Mouse (Mus musculus): ENCODE results near the gene Eloa. TPM values are rescaled to one million over a fixed set of nuclear protein-coding genes. Genes with fewer than 3 reads are reported as not detected.
"Not testable (repeated sequence)": the region's sequence is repeated elsewhere in the genome, so short reads cannot be mapped to it uniquely, and the experiment has no call there.

The Eloa gene
- polyA plus RNA-seq, 1 experiment from 2014 or later, result 25.0 TPM

DNA sequence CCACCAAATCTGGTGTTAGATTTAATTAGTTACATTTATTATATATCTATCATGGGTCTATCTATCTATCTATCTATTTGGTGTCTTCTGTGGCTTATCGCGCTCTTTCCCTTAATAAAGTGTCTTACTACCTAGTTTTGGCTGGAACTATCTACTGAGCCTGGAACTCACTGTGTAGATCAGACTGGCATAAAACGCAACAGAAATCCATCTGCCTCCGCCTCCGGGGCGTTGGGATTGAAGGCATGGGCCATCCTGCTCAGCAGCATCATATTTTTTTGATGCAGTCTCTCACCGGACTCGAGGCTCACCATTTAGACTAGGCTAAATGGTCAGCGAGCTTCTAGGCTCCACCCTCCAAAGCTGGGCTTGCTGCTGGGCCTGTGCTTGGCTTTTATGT is 33.8 kb downstream of the Eloa start:
- Histone ChIP-seq H3K27ac (ENCODE audit: low read depth, low read length) (peak overlapping the region; percentile 92), H3K4me2 (ENCODE audit: low read length) (peak overlapping the region; percentile 94)
- no peak for ATAC-seq

DNA sequence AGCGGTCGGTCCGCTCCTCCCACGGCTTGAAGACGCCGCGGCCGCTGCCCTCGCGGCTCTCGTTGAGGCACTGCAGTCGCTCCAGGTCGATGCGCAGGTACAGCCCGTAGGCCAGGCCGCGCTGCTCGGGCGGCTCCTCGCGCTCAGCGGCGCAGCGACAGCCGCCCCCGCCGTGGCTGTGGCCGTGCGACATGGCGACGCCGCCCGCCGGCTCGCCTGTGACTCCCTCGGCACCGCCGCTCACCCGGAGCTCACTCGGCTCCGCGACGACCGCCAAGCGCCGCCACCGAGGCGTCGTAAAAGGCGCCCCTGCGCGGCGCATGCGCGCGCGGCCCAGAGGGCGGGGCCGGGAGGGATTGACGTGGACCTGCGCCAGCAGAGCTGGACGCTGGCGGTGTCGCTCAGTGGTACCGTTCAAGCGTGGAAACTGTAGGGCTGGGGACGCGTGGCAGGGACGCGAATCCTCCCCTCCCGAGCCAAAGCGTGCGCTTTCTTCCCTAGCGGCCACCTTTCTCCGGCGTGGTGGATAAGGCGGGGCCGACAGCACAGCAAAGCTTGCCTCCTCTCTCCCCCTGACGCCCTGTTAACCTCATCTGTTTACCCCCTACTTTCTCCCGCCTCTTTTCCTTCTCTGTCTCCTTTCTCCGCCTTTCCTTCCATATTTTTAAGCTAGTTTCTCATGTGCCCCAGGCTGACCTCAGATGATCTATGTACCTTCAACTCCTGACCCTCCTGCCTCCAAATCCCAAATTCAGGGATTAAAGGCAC is 34.4 kb downstream of the Eloa start, which contains the start of gene Pithd1:
Gene Pithd1, minus strand, starts transcription at position 322 of the 768 bp plus-strand sequence.
- peaks cover 12% of the 10 kb centered on the region for H3K4me1 ChIP-seq (ENCODE audit: control insufficient read depth, insufficient read depth, low read depth, low read length)
- peak within 1 kb of the TSS; percentile 95 for H3K4me3 ChIP-seq (ENCODE audit: low read length)
- H3K36me3 ChIP-seq (ENCODE audit: control insufficient read depth, insufficient read depth, low read length), result peaks cover 13% of the 10 kb centered on the region
- peak; percentile 93 for ATAC-seq
- peak within 1 kb of the TSS; percentile 94 for H3K4me2 ChIP-seq (ENCODE audit: low read length)
- peak within 1 kb of the TSS; percentile 97 for H3K9ac ChIP-seq (ENCODE audit: low read depth, low read length)
- H3K9me3 ChIP-seq (ENCODE audit: control insufficient read depth, low read length), result no peaks in the 10 kb centered on the region
- under 1% methylated on average over 79 of the region's 81 CpGs for whole genome bisulfite sequencing
- H3K27ac ChIP-seq (ENCODE audit: low read depth, low read length), result peak within 1 kb of the TSS; percentile 92
- no peaks in the 10 kb centered on the region for H3K27me3 ChIP-seq (replicated peaks; ENCODE audit: control insufficient read depth, insufficient read depth, low read length)

More for the DNA sequence above, 33.8 kb downstream of the Eloa start:
- peak overlapping the region; percentile 95 for H3K4me3 ChIP-seq (ENCODE audit: low read length)
- no peaks in the 10 kb centered on the region for H3K9me3 ChIP-seq (ENCODE audit: control insufficient read depth, low read length)
- peaks cover 13% of the 10 kb centered on the region for H3K36me3 ChIP-seq (ENCODE audit: control insufficient read depth, insufficient read depth, low read length)
- H3K4me1 ChIP-seq (ENCODE audit: control insufficient read depth, insufficient read depth, low read depth, low read length), result peaks cover 12% of the 10 kb centered on the region
- 62% methylated on average over 9 of the region's 9 CpGs for WGBS
- no peaks in the 10 kb centered on the region for H3K27me3 ChIP-seq (replicated peaks; ENCODE audit: control insufficient read depth, insufficient read depth, low read length)
- peak overlapping the region; percentile 97 for H3K9ac ChIP-seq (ENCODE audit: low read depth, low read length)

GRCm38 (mm10) chr4:135986301-135986942 is 35.1 kb downstream of the Eloa start:
- Histone ChIP-seq H3K4me1 (ENCODE audit: control insufficient read depth, insufficient read depth, low read depth, low read length) (peaks cover 12% of the 10 kb centered on the region), H3K36me3 (ENCODE audit: control insufficient read depth, insufficient read depth, low read length) (peaks cover 13% of the 10 kb centered on the region), H3K4me3 (ENCODE audit: low read length) (peak overlapping the region; percentile 95), H3K4me2 (ENCODE audit: low read length) (peak overlapping the region; percentile 94), H3K9ac (ENCODE audit: low read depth, low read length) (peak overlapping the region; percentile 97), H3K27me3 (replicated peaks; ENCODE audit: control insufficient read depth, insufficient read depth, low read length) (no peaks in the 10 kb centered on the region), H3K27ac (ENCODE audit: low read depth, low read length) (peak overlapping the region; percentile 62), H3K9me3 (ENCODE audit: control insufficient read depth, low read length) (no peaks in the 10 kb centered on the region)
- WGBS, result 4% methylated on average over 23 of the region's 23 CpGs
- ATAC-seq, result 0 out of 2 replicates have a peak, but pooled peaks have one; percentile 12

DNA sequence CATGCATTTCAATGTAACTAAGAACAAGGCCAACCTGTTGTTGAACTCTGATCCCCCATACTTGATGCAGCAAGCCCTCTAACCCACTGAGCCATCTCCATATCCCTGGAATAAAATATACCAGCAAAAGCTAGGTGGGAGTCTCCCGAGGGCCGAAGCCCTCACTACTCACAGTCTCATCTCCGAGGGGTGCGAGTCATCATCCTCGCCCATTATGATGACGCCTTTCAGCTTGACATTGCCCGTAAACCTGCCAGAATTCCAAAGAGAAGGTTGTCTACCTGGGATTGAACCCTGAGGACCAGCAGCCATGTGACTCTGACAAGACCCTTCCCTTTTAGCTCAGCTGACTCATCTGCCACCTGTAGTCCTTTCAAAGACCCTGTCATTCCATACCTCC is 35.8 kb downstream of the Eloa start:
- peak overlapping the region; percentile 95 for H3K4me3 ChIP-seq (ENCODE audit: low read length)
- no peak overlapping the region for H3K9ac ChIP-seq (ENCODE audit: low read depth, low read length)
- H3K36me3 ChIP-seq (ENCODE audit: control insufficient read depth, insufficient read depth, low read length), result peaks cover 15% of the 10 kb centered on the region
- H3K27ac ChIP-seq (ENCODE audit: low read depth, low read length), result no peak overlapping the region
- peak overlapping the region; percentile 94 for H3K4me2 ChIP-seq (ENCODE audit: low read length)
- peaks cover 12% of the 10 kb centered on the region for H3K4me1 ChIP-seq (ENCODE audit: control insufficient read depth, insufficient read depth, low read depth, low read length)
- ATAC-seq, result no peak
- H3K9me3 ChIP-seq (ENCODE audit: control insufficient read depth, low read length), result no peaks in the 10 kb centered on the region
- WGBS, result 94% methylated on average over 7 of the region's 7 CpGs
- H3K27me3 ChIP-seq (replicated peaks; ENCODE audit: control insufficient read depth, insufficient read depth, low read length), result no peaks in the 10 kb centered on the region

DNA sequence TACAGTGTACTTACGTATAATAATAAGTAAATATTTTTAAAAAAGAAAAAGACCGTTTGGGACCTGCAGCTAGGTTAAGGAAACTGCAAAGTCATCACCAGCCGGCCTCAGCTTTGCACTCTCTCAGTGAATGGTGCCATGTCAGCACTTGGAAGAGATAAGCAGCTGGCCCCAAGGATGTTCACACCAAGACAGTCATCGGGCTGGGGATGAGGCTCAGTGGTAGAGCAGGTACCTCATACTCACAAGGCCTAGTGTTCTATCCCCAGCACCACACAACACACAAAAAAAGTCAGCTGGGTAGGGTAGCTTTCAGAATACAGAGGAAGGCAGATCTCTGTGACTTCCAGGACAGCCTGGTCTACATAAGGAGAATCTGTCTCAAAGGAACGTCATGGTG is 36.4 kb downstream of the Eloa start:
- H3K27ac ChIP-seq (ENCODE audit: low read depth, low read length), result no peak overlapping the region
- no peak overlapping the region for H3K9ac ChIP-seq (ENCODE audit: low read depth, low read length)
- ATAC-seq, result no peak
- WGBS, result 94% methylated on average over 5 of the region's 5 CpGs
- peaks cover 15% of the 10 kb centered on the region for H3K36me3 ChIP-seq (ENCODE audit: control insufficient read depth, insufficient read depth, low read length)
- no peak overlapping the region for H3K4me3 ChIP-seq (ENCODE audit: low read length)
- peaks cover 12% of the 10 kb centered on the region for H3K4me1 ChIP-seq (ENCODE audit: control insufficient read depth, insufficient read depth, low read depth, low read length)
- H3K4me2 ChIP-seq (ENCODE audit: low read length), result no peak overlapping the region
- H3K9me3 ChIP-seq (ENCODE audit: control insufficient read depth, low read length), result no peaks in the 10 kb centered on the region
- no peaks in the 10 kb centered on the region for H3K27me3 ChIP-seq (replicated peaks; ENCODE audit: control insufficient read depth, insufficient read depth, low read length)

DNA sequence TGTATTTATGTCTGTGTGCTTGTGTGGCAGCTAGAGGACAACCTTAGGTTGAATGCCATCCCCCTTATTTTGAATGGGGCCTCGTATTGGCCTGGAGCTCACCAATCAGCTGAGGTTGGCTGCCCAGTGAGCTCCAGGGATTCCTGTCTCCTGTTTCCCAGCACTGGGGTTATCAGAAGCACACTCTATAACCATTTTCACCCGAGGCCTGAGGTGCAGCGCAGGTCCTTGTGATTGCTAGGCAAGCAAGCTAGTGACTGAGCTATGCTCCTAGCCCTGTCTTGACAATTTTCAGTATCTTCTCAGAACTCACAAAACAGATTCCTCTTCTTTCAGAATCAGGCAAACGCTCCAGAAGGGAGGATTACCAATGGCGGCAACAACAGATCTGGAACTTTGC is 37.0 kb downstream of the Eloa start:
- Histone ChIP-seq H3K9me3 (ENCODE audit: control insufficient read depth, low read length) (no peaks in the 10 kb centered on the region), H3K4me2 (ENCODE audit: low read length) (no peak overlapping the region), H3K36me3 (ENCODE audit: control insufficient read depth, insufficient read depth, low read length) (peaks cover 15% of the 10 kb centered on the region), H3K9ac (ENCODE audit: low read depth, low read length) (no peak overlapping the region), H3K27me3 (replicated peaks; ENCODE audit: control insufficient read depth, insufficient read depth, low read length) (no peaks in the 10 kb centered on the region), H3K4me3 (ENCODE audit: low read length) (no peak overlapping the region), H3K4me1 (ENCODE audit: control insufficient read depth, insufficient read depth, low read depth, low read length) (peaks cover 12% of the 10 kb centered on the region), H3K27ac (ENCODE audit: low read depth, low read length) (no peak overlapping the region)
- ATAC-seq, result no peak
- WGBS, result 93% methylated on average over 5 of the region's 5 CpGs

DNA sequence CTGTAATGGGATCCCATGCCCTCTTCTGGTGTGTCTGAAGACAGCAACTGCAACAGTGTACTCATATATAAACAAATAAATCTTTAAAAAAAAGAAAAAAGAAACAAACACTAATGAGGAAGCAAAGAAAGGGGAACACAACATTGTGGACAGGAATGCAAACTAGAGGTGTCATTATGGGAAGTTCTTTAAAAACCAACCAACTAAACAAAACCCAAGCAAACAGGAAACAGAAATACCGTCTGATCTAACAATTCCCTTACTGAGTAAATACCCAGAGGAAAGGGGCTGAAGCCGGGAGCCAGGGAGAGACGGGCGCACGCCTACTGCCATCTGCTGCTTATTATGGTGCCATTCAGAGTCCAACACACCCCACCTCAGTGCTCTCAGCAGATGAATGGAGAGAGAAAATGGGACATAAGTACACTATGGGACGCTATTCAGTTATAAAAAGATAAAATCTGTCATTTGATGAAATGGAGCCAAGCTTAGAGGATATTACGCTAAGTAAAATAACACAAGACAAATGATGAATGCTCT is 40.0 kb downstream of the Eloa start:
- Histone ChIP-seq H3K4me3 (ENCODE audit: low read length) (no peak overlapping the region), H3K9me3 (ENCODE audit: control insufficient read depth, low read length) (no peaks in the 10 kb centered on the region), H3K4me1 (ENCODE audit: control insufficient read depth, insufficient read depth, low read depth, low read length) (peaks cover 8% of the 10 kb centered on the region), H3K9ac (ENCODE audit: low read depth, low read length) (no peak overlapping the region), H3K36me3 (ENCODE audit: control insufficient read depth, insufficient read depth, low read length) (peaks cover 22% of the 10 kb centered on the region), H3K27ac (ENCODE audit: low read depth, low read length) (no peak overlapping the region), H3K27me3 (replicated peaks; ENCODE audit: control insufficient read depth, insufficient read depth, low read length) (no peaks in the 10 kb centered on the region), H3K4me2 (ENCODE audit: low read length) (no peak overlapping the region)
- 71% methylated on average over 7 of the region's 7 CpGs for WGBS
- no peak for ATAC-seq

DNA sequence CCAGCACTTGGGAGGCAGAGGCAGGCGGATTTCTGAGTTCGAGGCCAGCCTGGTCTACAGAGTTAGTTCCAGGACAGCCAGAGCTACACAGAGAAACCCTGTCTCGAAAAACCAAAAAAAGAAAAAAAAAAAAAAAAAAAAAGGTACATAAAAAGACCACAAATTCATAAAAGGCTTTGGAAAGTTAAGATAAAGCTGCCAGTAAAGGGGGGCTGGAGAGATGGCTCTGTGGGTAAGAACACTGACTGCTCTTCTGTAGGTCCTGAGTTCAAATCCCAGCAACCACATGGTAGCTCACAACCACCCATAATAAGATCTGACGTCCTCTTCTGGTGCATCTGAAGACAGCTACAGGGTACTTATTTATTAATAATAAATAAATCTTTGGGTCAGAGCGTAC is 41.3 kb downstream of the Eloa start:
- H3K36me3 ChIP-seq (ENCODE audit: control insufficient read depth, insufficient read depth, low read length), result peaks cover 26% of the 10 kb centered on the region
- H3K27ac ChIP-seq (ENCODE audit: low read depth, low read length); H3K4me1 ChIP-seq (ENCODE audit: control insufficient read depth, insufficient read depth, low read depth, low read length); H3K9ac ChIP-seq (ENCODE audit: low read depth, low read length); H3K27me3 ChIP-seq (replicated peaks; ENCODE audit: control insufficient read depth, insufficient read depth, low read length); ATAC-seq; H3K9me3 ChIP-seq (ENCODE audit: control insufficient read depth, low read length); H3K4me2 ChIP-seq (ENCODE audit: low read length); H3K4me3 ChIP-seq (ENCODE audit: low read length): not testable (repeated sequence)
- WGBS, result 98% methylated on average over 5 of the region's 5 CpGs

DNA sequence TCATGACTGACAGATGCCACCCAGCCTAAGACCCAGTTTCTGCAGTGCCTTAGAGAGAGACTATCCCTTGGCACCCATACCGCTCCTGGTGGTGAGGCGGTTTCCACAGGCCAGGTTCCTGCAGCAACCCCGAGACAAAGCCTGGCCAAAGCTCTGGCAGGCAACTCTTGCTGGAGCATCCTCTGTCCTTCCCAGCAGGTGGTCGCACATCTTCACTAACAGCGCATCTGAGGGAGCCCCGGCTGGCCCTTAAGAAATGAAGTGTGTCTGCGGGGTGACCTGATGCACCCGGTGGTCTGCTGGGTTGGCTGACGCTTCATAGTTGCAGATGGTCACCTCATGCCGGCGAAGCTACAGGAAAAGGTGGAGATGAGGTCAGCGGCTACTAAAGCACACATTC is 45.4 kb downstream of the Eloa start:
- WGBS, result 92% methylated on average over 12 of the region's 12 CpGs
- Histone ChIP-seq H3K27me3 (replicated peaks; ENCODE audit: control insufficient read depth, insufficient read depth, low read length) (no peaks in the 10 kb centered on the region), H3K9ac (ENCODE audit: low read depth, low read length) (no peak overlapping the region), H3K9me3 (ENCODE audit: control insufficient read depth, low read length) (no peaks in the 10 kb centered on the region), H3K4me2 (ENCODE audit: low read length) (no peak overlapping the region), H3K27ac (ENCODE audit: low read depth, low read length) (no peak overlapping the region), H3K36me3 (ENCODE audit: control insufficient read depth, insufficient read depth, low read length) (peaks cover 18% of the 10 kb centered on the region), H3K4me3 (ENCODE audit: low read length) (no peak overlapping the region), H3K4me1 (ENCODE audit: control insufficient read depth, insufficient read depth, low read depth, low read length) (peaks cover 8% of the 10 kb centered on the region)
- no peak for ATAC-seq

Measured in hindbrain, embryonic 16.5 days (tissue).